Mouse (Mus musculus): ENCODE data around the gene Secisbp2. TPM values are rescaled to one million over a fixed set of nuclear protein-coding genes. Genes with fewer than 3 reads are reported as not detected.

The Secisbp2 gene
- polyA plus RNA-seq, 1 experiment = 14.6 TPM

DNA sequence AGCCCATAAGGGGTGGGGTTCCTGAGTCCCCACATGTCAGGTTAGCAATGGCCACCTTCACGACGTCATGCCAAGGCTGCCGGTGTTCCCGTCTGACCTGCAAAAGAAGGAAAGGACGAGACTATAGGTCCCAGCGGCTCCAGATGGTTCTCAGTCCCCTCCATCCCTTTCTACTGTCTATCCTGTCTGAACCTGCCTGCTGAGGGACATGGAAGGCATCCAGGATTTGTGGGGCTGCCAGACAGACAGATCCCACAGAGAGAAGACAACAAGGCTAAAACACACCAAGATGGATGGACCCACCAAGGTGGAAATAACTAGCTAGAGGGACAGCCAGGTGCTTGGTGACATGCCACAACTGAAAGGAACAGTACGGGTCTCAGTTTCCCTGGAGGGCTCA is 73.9 kb downstream of the Secisbp2 start:
- WGBS = 88% methylated on average over 7 of the region's 7 CpGs

DNA sequence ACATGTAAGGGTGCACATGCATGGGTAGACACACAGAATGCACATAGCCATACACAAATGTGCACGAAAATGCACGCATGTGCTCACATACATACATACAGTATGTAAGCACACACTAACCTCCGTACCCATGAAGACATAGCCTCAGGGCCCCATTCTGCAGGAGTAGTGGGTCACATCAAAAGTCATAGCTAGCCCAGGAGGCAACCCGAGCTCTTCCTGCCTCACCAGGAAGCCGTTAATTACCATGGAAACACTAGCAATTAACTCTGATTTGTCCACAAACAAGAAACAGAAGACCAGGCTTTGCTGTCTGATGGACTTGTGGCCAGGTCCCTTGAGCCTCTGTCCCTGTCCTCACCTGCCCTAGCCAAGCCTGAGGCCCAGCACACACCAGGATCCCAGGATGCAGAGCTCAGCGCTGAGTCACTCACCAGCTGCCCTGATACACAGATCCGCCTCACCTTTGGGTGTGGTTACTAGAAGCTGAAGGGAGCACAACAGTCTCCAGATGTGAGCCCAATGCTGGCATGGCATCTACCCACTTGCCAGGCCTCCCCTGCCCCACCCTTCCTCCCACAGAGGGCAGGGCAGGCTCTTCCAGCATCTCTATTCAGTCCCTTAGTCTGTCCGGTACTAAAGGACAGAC is 74.6 kb downstream of the Secisbp2 start:
- 52% methylated on average over 8 of the region's 8 CpGs for WGBS
- DNase-seq (ENCODE audit: low read depth, low spot score) = no peak

More for the DNA sequence above, 73.9 kb downstream of the Secisbp2 start:
- no peak for DNase-seq (ENCODE audit: low read depth, low spot score)

DNA sequence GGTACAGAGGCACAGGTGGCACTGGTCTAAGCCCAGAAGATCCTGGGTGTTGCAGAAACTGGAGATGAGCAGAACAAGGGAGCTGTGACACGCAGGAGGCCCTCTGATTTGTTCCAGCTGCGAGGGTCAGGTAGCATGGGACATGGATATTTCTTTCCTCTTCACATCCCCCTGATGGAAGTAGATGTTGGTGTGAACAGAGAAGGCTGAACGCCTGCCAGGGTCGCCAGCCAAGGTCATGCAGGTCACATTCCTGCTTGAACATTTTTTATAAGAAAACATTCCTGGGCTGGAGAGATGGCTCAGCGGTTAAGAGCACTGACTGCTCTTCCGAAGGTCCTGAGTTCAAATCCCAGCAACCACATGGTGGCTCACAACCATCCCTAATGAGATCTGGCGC is 75.9 kb downstream of the Secisbp2 start:
- 67% methylated on average over 7 of the region's 7 CpGs for WGBS
- no peak for DNase-seq (ENCODE audit: low read depth, low spot score)

GRCm38 (mm10) chr13:51729887-51730361 is 78.4 kb downstream of the Secisbp2 start:
- WGBS = 23% methylated on average over 4 of the region's 4 CpGs
- no peak for DNase-seq (ENCODE audit: low read depth, low spot score)

DNA sequence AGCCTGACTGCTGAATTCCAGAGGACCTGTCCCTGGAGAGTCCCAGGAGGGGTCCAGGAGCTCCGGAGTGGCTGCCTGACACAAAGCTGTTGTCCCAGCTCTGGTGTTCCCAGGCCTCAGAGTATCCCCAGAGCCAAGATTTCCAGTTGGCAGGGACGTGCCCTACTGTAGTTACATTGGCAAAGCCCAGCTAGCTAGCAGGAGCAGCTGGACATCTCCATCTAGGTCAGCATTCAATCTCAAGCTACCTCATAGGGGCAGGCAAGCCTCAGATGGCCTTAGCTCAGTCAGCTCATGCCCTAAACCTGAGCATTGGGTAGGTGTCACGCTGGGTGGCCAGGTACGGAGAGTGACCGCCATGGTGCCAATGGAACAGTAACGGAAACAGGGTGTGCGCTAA is 80.0 kb downstream of the Secisbp2 start:
- WGBS = 92% methylated on average over 7 of the region's 7 CpGs
- no peak for DNase-seq (ENCODE audit: low read depth, low spot score)

DNA sequence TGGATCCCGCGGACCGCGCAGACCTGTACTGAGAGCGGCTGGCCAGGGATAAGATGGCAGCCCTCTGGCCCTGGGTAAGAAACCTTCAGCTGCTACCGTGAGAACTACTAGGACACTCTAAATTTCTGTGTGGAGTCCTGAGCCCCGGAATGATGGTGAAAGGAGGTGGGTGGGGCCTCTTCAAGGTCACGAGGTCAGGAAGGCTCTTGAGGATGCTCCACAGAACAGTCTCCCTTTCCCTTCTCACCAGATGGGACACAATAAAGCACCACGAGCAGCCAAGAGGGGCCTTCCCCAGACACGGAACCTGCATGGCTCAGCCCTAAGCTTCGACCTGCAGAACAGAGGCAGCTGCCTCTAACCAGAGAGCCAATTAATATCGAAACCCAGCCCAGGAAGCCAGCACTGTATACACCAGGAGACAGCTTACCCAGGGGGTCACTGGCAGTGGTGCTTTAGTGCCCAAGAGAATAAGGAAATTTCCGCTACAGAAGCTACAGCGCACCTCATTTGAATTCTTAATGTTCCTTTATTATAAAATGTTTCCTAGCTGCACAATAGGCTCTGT is 80.7 kb downstream of the Secisbp2 start:
- no peak for DNase-seq (ENCODE audit: low read depth, low spot score)
- WGBS = 79% methylated on average over 14 of the region's 14 CpGs

Other genes with a start within 250 kb of the Secisbp2 start
- 6.2 and 6.8 TPM in 2 replicates for gene S1pr3, start 243.1 kb upstream of the Secisbp2 start, polyA plus RNA-seq (2012; rRNA removed)
- gene Shc3, start 82.3 kb upstream of the Secisbp2 start, polyA plus RNA-seq (2012; rRNA removed) = 0.21 and 0.23 TPM in 2 replicates
- 45.1 and 50.0 TPM in 2 replicates for gene Cks2, start 6.5 kb upstream of the Secisbp2 start, polyA plus RNA-seq (2012; rRNA removed)
- 17.9 and 19.8 TPM in 2 replicates for gene Sema4d, start 142.1 kb downstream of the Secisbp2 start, polyA plus RNA-seq (2012; rRNA removed)
- 35.4 and 38.1 TPM in 2 replicates for gene Gadd45g, start 195.0 kb downstream of the Secisbp2 start, polyA plus RNA-seq (2012; rRNA removed)